ENCODE assay signal across 8 mouse cellular contexts in the genomic region with DNA sequence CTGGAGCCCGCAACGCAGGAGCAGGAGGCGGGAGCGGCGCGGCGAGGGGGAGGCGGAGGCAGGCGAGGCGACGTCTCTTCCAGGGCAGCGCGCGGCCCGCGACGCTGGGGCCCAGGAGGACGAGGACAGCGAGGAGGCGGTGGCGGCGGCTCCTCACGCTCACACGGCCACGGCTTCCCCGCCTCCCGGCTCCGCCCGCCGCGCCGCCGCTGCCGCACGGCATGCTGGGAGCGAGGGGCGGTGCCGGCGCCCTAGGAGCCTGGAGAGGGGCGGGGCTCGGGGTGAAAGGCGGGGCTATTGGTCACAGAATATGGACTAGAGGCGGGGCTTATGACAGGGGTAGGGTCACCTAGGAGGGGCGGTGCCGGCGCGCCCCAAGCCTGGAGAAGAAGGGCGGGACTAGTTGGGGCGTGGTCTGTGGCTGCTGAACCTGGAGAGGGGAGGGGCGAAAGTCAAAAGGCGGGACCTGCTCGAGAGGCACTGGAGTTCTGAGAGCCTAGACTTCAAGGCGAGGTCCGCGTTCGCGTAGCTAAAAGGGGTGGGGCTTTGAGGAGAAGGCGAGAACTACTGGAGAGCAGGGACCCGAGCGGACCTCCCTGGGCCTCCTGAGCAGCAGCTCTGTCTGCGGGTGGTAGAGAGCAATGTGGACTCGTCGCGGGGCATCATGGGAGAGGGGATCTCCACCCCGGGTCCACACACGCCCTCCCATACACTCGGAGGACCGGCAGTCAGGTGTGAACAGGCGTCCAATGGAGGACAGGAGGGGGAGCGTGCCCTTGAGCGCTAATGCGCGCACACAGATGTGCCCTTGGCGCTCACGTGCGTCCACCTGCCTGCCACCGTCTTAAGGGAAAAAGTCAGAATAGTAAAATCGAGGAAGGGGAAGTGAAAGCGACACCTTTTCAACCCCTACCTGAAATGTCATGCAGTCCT. TPM values are rescaled to one million over a fixed set of nuclear protein-coding genes. Genes with fewer than 3 reads are reported as not detected.
DNase-seq lines count a peak whose midpoint lies in the region; ATAC-seq lines count a peak whose summit lies in the region.

A gene (minus strand): TSS at position 218 of the 933 bp plus-strand sequence.

- DNase-seq in CD4-positive, CD25-positive, alpha-beta regulatory T cell, adult 2 months (ENCODE audit: low read depth, low spot score), result peak; percentile 100
- DNase-seq in fat pad, adult 2 months (ENCODE audit: extremely low read depth, low read depth, low spot score), result peak; percentile 88
- peak; percentile 99 for DNase-seq in kidney, postnatal 10 days
- peak; percentile 100 for DNase-seq in natural killer cell, adult 2 months (ENCODE audit: low spot score in 2 of 2)

- peak within 1 kb of the TSS; percentile 78 for H3K4me3 ChIP-seq in brown adipose tissue, adult 24 weeks (ENCODE audit: insufficient read depth, low read depth, low read length)
- peak within 1 kb of the TSS; percentile 87 for H3K4me3 ChIP-seq in heart, embryonic 13.5 days
- H3K4me3 ChIP-seq in liver, embryonic 12.5 days, result peak within 1 kb of the TSS; percentile 93
- peak within 1 kb of the TSS; percentile 92 for H3K4me3 ChIP-seq in stomach, embryonic 15.5 days (replicated peaks)

- H3K36me3 ChIP-seq in heart, embryonic 13.5 days, result no peaks in the 10 kb centered on the region
- H3K36me3 ChIP-seq in liver, embryonic 12.5 days, result no peaks in the 10 kb centered on the region
- no peaks in the 10 kb centered on the region for H3K36me3 ChIP-seq in stomach, embryonic 15.5 days

- peaks cover 5% of the 10 kb centered on the region; the same call in 1 of the 2 replicates for H3K4me1 ChIP-seq in brown adipose tissue, adult 24 weeks (ENCODE audit: control insufficient read depth, insufficient read depth, insufficient read length, low read length)
- peaks cover 33% of the 10 kb centered on the region for H3K4me1 ChIP-seq in heart, embryonic 13.5 days
- H3K4me1 ChIP-seq in liver, embryonic 12.5 days, result peaks cover 54% of the 10 kb centered on the region
- H3K4me1 ChIP-seq in stomach, embryonic 15.5 days, result 0 out of 2 replicates have a peak, but pooled peaks cover 3% of the 10 kb centered on the region

- peak; percentile 96 for ATAC-seq in heart, embryonic 13.5 days (ENCODE audit: extremely low read depth, insufficient number of reproducible peaks, low FRiP score, low TSS enrichment)
- ATAC-seq in liver, embryonic 12.5 days, result peak; percentile 94
- peak; percentile 96 for ATAC-seq in stomach, embryonic 15.5 days (ENCODE audit: insufficient read depth, low FRiP score, low read depth)

- no peaks in the 10 kb centered on the region for H3K27me3 ChIP-seq in heart, embryonic 13.5 days (replicated peaks)
- no peaks in the 10 kb centered on the region for H3K27me3 ChIP-seq in liver, embryonic 12.5 days (replicated peaks)
- no peaks in the 10 kb centered on the region for H3K27me3 ChIP-seq in stomach, embryonic 15.5 days (replicated peaks)

- H3K27ac ChIP-seq in brown adipose tissue, adult 24 weeks (replicated peaks; ENCODE audit: low read depth, low read length), result peak within 1 kb of the TSS; percentile 83
- peak within 1 kb of the TSS; percentile 98 for H3K27ac ChIP-seq in heart, embryonic 13.5 days (replicated peaks)
- H3K27ac ChIP-seq in liver, embryonic 12.5 days, result peak within 1 kb of the TSS; percentile 96
- peak within 1 kb of the TSS; percentile 93 for H3K27ac ChIP-seq in stomach, embryonic 15.5 days

- peak within 1 kb of the TSS; percentile 80 for H3K4me2 ChIP-seq in heart, embryonic 13.5 days
- H3K4me2 ChIP-seq in liver, embryonic 12.5 days, result peak within 1 kb of the TSS; percentile 87
- H3K4me2 ChIP-seq in stomach, embryonic 15.5 days, result peak within 1 kb of the TSS; percentile 60

- H3K9me3 ChIP-seq in heart, embryonic 13.5 days, result no peaks in the 10 kb centered on the region
- H3K9me3 ChIP-seq in liver, embryonic 12.5 days (replicated peaks), result no peaks in the 10 kb centered on the region
- no peaks in the 10 kb centered on the region for H3K9me3 ChIP-seq in stomach, embryonic 15.5 days

- peak within 1 kb of the TSS; percentile 99 for H3K9ac ChIP-seq in heart, embryonic 13.5 days
- H3K9ac ChIP-seq in liver, embryonic 12.5 days, result peak within 1 kb of the TSS; percentile 95
- peak within 1 kb of the TSS; percentile 92 for H3K9ac ChIP-seq in stomach, embryonic 15.5 days

- 2% methylated on average over 78 of the region's 79 CpGs for WGBS in heart, embryonic 13.5 days
- 1% methylated on average over 65 of the region's 79 CpGs for WGBS in liver, embryonic 12.5 days (ENCODE audit: insufficient replicate concordance)
- 2% methylated on average over 74 of the region's 79 CpGs for WGBS in stomach, embryonic 15.5 days

RNA-seq across cellular contexts. Expression of the gene that starts here (rescaled TPM):
- 7.3 and 14.5 TPM in 2 replicates for polyA plus RNA-seq in brown adipose tissue, adult 24 weeks (2012; ENCODE audit: insufficient read depth, insufficient read length, missing spikeins)
- polyA plus RNA-seq in heart, embryonic 13.5 days (2015; fragmentation: Nextera tagmentation; extraction: Ambion mirVana), result 9.3 and 10.1 TPM in 2 replicates
- 10.3 and 10.8 TPM in 2 replicates for polyA plus RNA-seq in liver, embryonic 12.5 days (2016; fragmentation: Nextera tagmentation; extraction: Ambion mirVana)
- 22.0 and 23.1 TPM in 2 replicates for polyA plus RNA-seq in stomach, embryonic 15.5 days (2015; fragmentation: Nextera tagmentation; extraction: Ambion mirVana)

Comparison
In these comparisons a context has a peak if more than half of its experiments do, and no peak if none do; other contexts are left out.
1. Peak in every context shown above with its lines: DNase-seq, ATAC-seq, H3K4me3 ChIP-seq and H3K27ac ChIP-seq.